Mouse (Mus musculus) liver, postnatal 0 days (tissue): ENCODE data around the gene Postn. TPM values are rescaled to one million over a fixed set of nuclear protein-coding genes. Genes with fewer than 3 reads are reported as not detected.

Experiments
- ATAC-seq: fragments of 200-750 bp; cut with Nextera tagmentation; 2 replicates; pipeline ENCODE4 v1.8.0; 2017; ENCODE audit warnings: mild to moderate bottlenecking, moderate library complexity
- DNase-seq: peaks from one replicate; pipeline ENCODE4 v3.0.0-alpha.2; 2016
- H3K27ac ChIP-seq: fragments of 300-500 bp; sonication (generic); 2 replicates; pipeline ENCODE4 v1.5.1; 2014; ENCODE audit warnings: antibody characterized with exemption, moderate library complexity, mild to moderate bottlenecking, low read depth
- H3K27me3 ChIP-seq: fragments of 300-500 bp; sonication (generic); 2 replicates; pipeline ENCODE4 v1.6.1; 2014; ENCODE audit warnings: low read length, control low read depth, mixed read lengths; ENCODE audit not compliant: insufficient read depth
- H3K36me3 ChIP-seq: fragments of 300-500 bp; sonication (generic); replicated peaks from 2 replicates; pipeline ENCODE4 v1.6.1; 2014; ENCODE audit warnings: mild to moderate bottlenecking, control low read depth, low read length, moderate library complexity, mixed read lengths; ENCODE audit not compliant: insufficient read depth
- H3K4me1 ChIP-seq: fragments of 300-500 bp; sonication (generic); 2 replicates; pipeline ENCODE4 v1.6.1; 2014; ENCODE audit warnings: antibody characterized with exemption, mild to moderate bottlenecking, control low read depth; ENCODE audit not compliant: insufficient read depth
- H3K4me2 ChIP-seq: fragments of 300-500 bp; sonication (generic); 2 replicates; pipeline ENCODE4 v1.6.1; 2014; ENCODE audit warnings: low read depth, mild to moderate bottlenecking, low read length, moderate library complexity, mixed read lengths
- H3K4me3 ChIP-seq: fragments of 300-500 bp; sonication (generic); 2 replicates; pipeline ENCODE4 v1.5.1; 2014; ENCODE audit warnings: low read depth, low read length
- H3K9ac ChIP-seq: fragments of 300-500 bp; sonication (generic); replicated peaks from 2 replicates; pipeline ENCODE4 v1.6.1; 2014; ENCODE audit warnings: mild to moderate bottlenecking, moderate library complexity
- H3K9me3 ChIP-seq: fragments of 300-500 bp; sonication (generic); 2 replicates; pipeline ENCODE4 v1.6.1; 2016; ENCODE audit warnings: mild to moderate bottlenecking, control low read depth, low read length, mixed read lengths
- CTCF ChIP-seq: sonication (generic); IDR thresholded peaks from 2 replicates; pipeline ENCODE4 v1.5.1; 2016; ENCODE audit warnings: antibody characterized with exemption, low read depth
- EP300 ChIP-seq: IDR thresholded peaks from 2 replicates; pipeline ENCODE4 v1.6.1; 2016; ENCODE audit warnings: antibody characterized with exemption, low read depth, mild to moderate bottlenecking
- WGBS: fragments of 180-500 bp; shearing (Covaris S2); extraction: QIAGEN DNeasy Blood & Tissue Kit; methylation state at CpG from one replicate; pipeline ENCODE4 v1.1.7; 2014; ENCODE audit not compliant: insufficient replicate concordance; 5-methylcytosine and 5-hydroxymethylcytosine counted together
- polyA plus RNA-seq: library from polyadenylated mRNA; unstranded; fragments of >200 nt; fragmentation: Nextera tagmentation; extraction: Ambion mirVana; gene quantifications from 2 replicates; pipeline ENCODE4 v1.2.1, GENCODE M21; 2015

Postn gene
- polyA plus RNA-seq, 1 experiment from 2014 or later = 23.7 TPM

GRCm38 (mm10) chr3:54399911-54400310, 39.0 kb downstream of the Postn start:
- no peak overlapping the region for H3K9ac ChIP-seq
- TF ChIP-seq CTCF (no peak), EP300 (no peak)
- no peaks in the 10 kb centered on the region for H3K36me3 ChIP-seq
- H3K27me3 ChIP-seq = no peaks in the 10 kb centered on the region
- no peak for ATAC-seq
- no peak overlapping the region for H3K4me3 ChIP-seq
- no peak for DNase-seq
- WGBS = 39% methylated on average over 2 of the region's 2 CpGs
- no peak overlapping the region for H3K4me2 ChIP-seq
- no peak overlapping the region for H3K27ac ChIP-seq
- no peaks in the 10 kb centered on the region for H3K4me1 ChIP-seq
- H3K9me3 ChIP-seq = no peaks in the 10 kb centered on the region

GRCm38 (mm10) chr3:54400617-54401016, 39.7 kb downstream of the Postn start:
- TF ChIP-seq CTCF = no peak
- TF ChIP-seq EP300 = no peak
- Histone ChIP-seq H3K27ac (no peak overlapping the region), H3K4me3 (no peak overlapping the region), H3K9me3 (no peaks in the 10 kb centered on the region), H3K36me3 (no peaks in the 10 kb centered on the region), H3K4me1 (no peaks in the 10 kb centered on the region), H3K4me2 (no peak overlapping the region), H3K27me3 (no peaks in the 10 kb centered on the region), H3K9ac (no peak overlapping the region)
- DNase-seq (no peak), ATAC-seq (no peak)
- 77% methylated on average over 1 of the region's 1 CpGs for WGBS

DNA sequence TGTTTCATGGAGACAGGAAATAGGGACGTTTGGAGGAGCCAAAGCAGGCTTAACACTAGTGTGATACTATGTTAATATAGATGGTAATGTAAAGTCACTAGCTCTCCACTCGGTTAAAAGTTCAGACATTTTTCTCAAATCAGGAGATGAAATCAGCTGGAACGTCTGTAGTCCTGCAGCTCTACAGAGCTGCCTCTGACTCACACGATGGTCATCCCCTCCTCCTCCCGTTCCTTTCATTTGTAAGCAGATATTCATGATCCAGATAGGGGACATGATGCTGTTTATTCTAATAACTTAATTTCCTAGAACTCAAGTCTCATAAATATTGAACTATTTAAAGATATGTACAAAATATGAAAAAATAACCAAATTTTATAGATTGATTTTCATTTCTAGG, 40.8 kb downstream of the Postn start:
- no peaks in the 10 kb centered on the region for H3K36me3 ChIP-seq

GRCm38 (mm10) chr3:54403791-54404190, 42.9 kb downstream of the Postn start:
- Histone ChIP-seq H3K27ac (no peak overlapping the region), H3K4me1 (no peaks in the 10 kb centered on the region), H3K4me3 (no peak overlapping the region), H3K9me3 (no peaks in the 10 kb centered on the region), H3K9ac (no peak overlapping the region), H3K4me2 (no peak overlapping the region), H3K36me3 (no peaks in the 10 kb centered on the region), H3K27me3 (no peaks in the 10 kb centered on the region)
- WGBS = 48% methylated on average over 3 of the region's 3 CpGs
- no peak for ATAC-seq
- DNase-seq = no peak
- TF ChIP-seq EP300 (no peak), CTCF (no peak)

More for the DNA sequence above, 40.8 kb downstream of the Postn start:
- Histone ChIP-seq H3K9me3 (no peaks in the 10 kb centered on the region), H3K4me2 (no peak overlapping the region), H3K9ac (no peak overlapping the region), H3K4me1 (no peaks in the 10 kb centered on the region), H3K4me3 (no peak overlapping the region), H3K27me3 (no peaks in the 10 kb centered on the region), H3K27ac (no peak overlapping the region)
- DNase-seq (no peak), ATAC-seq (no peak)
- TF ChIP-seq EP300 = no peak
- no peak for TF ChIP-seq CTCF
- 73% methylated on average over 5 of the region's 5 CpGs for WGBS

GRCm38 (mm10) chr3:54406567-54406966, 45.7 kb downstream of the Postn start:
- 41% methylated on average over 2 of the region's 2 CpGs for WGBS
- TF ChIP-seq EP300 (no peak), CTCF (no peak)
- ATAC-seq (no peak), DNase-seq (no peak)
- Histone ChIP-seq H3K9ac (no peak overlapping the region), H3K27ac (no peak overlapping the region), H3K9me3 (no peaks in the 10 kb centered on the region), H3K4me2 (no peak overlapping the region), H3K36me3 (no peaks in the 10 kb centered on the region), H3K4me1 (no peaks in the 10 kb centered on the region), H3K4me3 (no peak overlapping the region), H3K27me3 (no peaks in the 10 kb centered on the region)

DNA sequence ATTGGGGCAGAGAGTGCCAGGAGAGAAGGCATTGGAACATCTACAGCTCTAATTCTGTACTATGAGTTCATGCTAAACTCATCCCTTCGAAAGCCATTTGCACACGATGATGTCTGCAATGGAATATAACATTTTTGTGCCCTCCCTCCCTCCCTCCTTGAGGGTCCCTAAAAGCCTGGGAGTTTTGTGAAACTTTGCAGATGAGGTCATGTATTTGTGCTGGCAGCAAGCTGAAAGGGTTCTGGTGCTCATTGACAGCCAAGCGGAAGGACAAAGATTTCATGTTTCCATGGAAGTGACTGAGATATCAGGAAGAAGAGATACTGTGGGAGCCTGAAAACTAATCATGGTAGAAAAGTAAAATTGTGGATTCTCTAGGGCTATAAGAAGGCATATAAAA, 50.1 kb downstream of the Postn start:
- no peaks in the 10 kb centered on the region for H3K36me3 ChIP-seq
- no peak overlapping the region for H3K4me2 ChIP-seq
- no peak for TF ChIP-seq EP300
- TF ChIP-seq CTCF = no peak
- H3K4me3 ChIP-seq = no peak overlapping the region
- H3K27me3 ChIP-seq = no peaks in the 10 kb centered on the region
- DNase-seq = no peak
- no peak overlapping the region for H3K9ac ChIP-seq
- ATAC-seq = no peak
- no peaks in the 10 kb centered on the region for H3K4me1 ChIP-seq
- 73% methylated on average over 3 of the region's 3 CpGs for WGBS
- no peak overlapping the region for H3K27ac ChIP-seq
- H3K9me3 ChIP-seq = no peaks in the 10 kb centered on the region

- Histone ChIP-seq H3K36me3 (no peaks in the 10 kb centered on the region), H3K27me3 (no peaks in the 10 kb centered on the region), H3K9ac (no peak overlapping the region), H3K9me3 (no peaks in the 10 kb centered on the region), H3K4me1 (no peaks in the 10 kb centered on the region), H3K4me2 (no peak overlapping the region), H3K4me3 (no peak overlapping the region), H3K27ac (no peak overlapping the region)
- TF ChIP-seq CTCF = no peak
- TF ChIP-seq EP300 = no peak
- no peak for ATAC-seq
- WGBS = 77% methylated on average over 7 of the region's 7 CpGs
- no peak for DNase-seq
Observed at GRCm38 (mm10) chr3:54412885-54413583, 52.1 kb downstream of the Postn start.
